Mouse (Mus musculus) T-helper 1 cell (primary cell): ENCODE results near the gene Gm2244.
"Not testable (repeated sequence)": the region's sequence is repeated elsewhere in the genome, so short reads cannot be mapped to it uniquely, and the experiment has no call there.

Experiments used
- in situ Hi-C: fragments of 300-600 bp; cut with MboI, MseI; formaldehyde crosslinking; loops from one replicate; pipeline ENCODE4 v1.15.1; 2025; ENCODE audit warnings: high pct_unique_total_duplicates

Gene Gm2244

DNA sequence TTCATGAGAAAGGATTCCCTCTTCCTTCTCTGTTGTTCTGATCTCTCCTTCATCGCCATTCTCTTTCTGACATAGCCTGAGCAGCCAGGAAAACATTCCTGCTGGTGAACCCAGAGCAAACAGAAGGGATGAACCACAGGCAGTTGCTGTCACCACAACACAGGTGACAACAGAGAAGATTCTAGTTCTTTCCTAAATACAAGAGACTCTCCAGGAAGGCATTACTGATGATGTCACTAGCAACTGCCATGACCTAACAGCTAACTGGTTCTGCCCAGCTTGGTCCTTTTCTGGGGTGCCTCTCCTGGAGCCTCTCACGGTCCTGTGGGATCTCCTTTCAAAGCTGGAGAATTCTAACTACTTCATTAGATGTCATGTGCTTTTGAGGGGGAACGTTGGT lies at the start of gene Gm2244:
Gene Gm2244, minus strand, starts transcription at position 101 of the 400 bp plus-strand sequence.
- in situ Hi-C loops, result not testable (repeated sequence)

- in situ Hi-C loops, result loop anchor here (25.0 kb wide), 1 partner anchor 227 kb away; the partner anchor contains the start of gene Rtraf
These were observed 35.3 kb upstream of the Gm2244 start, which contains the start of gene Gm2237 for GRCm38 (mm10) chr14:19584804-19585667. TSS of gene Gm2237 (minus strand) at chr14:19585135.
